Mouse (Mus musculus) neural tube, postnatal 0 days (tissue): ENCODE measurements around the gene Nepn. TPM values are rescaled to one million over a fixed set of nuclear protein-coding genes. Genes with fewer than 3 reads are reported as not detected.

Experiments used
- polyA plus RNA-seq: library from polyadenylated mRNA; unstranded; fragments of >200 nt; fragmentation: Nextera tagmentation; extraction: Ambion mirVana; gene quantifications from 2 replicates; pipeline ENCODE4 v1.2.1, GENCODE M21; 2015

Nepn gene
- polyA plus RNA-seq = not detected in 2 replicates

DNA sequence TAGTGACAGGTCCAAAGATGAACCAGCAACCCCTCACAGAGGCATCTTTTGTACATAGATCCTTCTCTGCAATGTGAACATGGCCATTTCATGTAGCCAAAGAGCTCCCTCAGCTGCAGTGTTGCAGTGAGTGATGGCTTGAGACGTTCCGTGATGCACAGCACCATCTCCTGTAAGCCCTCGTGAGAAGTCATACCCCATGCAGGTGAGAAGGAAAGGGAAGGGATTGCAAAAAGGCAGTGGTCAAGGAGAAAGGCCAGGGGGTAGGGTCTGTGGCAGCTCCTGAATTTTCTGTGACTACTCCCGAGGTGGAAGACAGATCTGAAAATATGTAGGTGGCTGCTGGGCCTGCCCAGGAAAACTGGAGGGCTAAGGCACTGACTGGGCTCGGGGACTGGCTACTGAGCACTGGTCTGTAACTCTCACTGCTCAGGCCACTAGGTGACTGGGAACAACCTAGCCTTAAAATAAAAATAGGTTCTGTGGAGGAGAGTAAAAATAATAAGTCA lies at the start of gene Nepn:
Nepn (plus strand) TSS at position 51 of the 509 bp plus-strand sequence.

DNA sequence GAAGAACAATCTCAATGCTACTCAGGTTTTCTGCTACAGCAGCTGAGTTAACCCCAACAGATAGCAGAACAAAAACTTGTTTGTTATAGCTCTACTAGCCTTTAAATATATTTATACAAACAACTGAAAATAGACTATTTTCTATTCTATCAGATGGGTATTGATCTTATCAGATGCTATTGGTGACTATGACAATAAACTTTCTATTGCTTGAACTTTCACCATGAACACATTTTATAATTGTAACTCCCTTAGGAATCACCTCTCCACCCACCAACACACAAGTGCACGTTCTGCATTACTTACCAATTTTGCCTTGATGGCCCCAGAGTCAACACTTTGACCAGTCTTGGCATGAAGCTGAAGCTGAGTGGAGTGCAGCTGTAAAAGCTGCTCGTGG lies 30.3 kb upstream of the Nepn start, which contains the start of gene Gm26741:
Gm26741 (plus strand) TSS at position 301 of the 400 bp plus-strand sequence.

DNA sequence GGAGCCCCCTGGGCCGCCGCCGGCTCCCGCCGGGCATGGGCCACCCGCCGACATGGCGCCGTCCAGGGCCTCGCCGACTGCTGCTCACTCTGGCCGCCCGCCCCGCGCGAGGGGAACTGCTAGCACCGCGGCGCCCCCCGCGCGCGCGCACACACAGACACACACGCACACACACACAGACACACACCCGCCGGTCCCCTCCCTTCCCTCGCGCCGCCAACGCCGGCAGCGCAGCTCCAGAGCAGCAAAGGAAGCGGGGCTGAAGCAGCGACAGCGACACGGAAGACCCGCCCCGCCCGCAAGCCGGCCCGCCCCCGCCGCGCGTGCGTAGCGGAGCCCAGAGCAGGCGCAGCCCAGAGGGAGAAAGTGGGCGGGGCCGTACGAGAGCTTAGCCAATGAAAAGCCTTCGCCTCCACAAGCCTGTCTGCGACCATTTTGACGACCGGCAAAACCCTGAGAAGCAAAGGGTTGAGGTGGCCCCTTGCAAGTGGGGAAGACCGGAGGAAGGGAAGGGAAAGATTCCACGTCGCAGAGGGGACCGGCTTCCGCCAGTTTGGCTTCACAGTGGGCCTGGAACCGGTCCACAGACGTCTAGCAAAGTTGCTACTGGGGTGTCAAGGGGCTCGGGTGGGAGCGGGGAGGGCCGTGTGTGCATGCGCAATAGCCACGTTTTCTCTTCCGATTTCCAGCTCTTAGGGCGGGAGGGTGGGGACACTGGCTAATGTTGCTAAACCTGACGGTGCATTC lies 6.8 kb upstream of the Nepn start, which contains the start of gene Gopc:
Gopc (minus strand) TSS at position 280 of the 747 bp plus-strand sequence.

DNA sequence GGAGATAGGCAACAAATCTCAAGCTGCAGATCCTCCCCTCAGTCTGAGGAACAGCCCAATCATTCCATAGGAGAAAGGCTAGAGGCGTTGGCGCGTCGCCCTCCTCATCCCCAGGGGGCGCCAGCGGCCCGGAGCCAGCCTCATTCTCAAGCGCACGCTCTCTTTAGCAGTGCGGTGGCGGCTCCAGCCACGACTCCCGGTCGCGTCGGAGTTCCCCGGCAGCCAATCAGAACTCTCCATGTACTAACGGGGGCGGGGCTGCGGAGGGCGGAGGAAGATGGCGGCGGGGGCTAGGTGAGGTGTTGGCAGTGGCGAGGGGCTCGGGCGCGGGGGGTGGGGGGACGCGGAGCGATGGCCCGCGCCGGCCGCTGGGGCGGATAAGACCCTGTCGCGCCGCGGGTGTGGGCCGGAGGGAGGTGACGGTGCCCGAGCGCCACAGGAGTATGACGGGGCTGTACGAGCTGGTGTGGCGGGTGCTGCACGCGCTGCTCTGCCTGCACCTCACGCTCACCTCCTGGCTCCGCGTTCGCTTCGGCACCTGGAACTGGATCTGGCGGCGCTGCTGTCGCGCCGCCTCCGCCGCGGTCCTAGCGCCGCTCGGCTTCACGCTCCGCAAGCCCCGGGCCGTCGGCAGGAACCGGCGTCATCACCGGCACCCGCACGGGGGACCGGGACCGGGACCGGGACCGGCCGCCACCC lies 28.7 kb downstream of the Nepn start, which contains the start of gene Nus1:
Nus1 (plus strand) TSS at position 249 of the 699 bp plus-strand sequence.

Other genes with a start within 250 kb of the Nepn start
- gene Ros1, start 193.7 kb upstream of the Nepn start, polyA plus RNA-seq = not detected in 2 replicates
- gene Dcbld1, start 155.4 kb upstream of the Nepn start, polyA plus RNA-seq = 19.9 and 21.9 TPM in 2 replicates
- not detected in 2 replicates for gene Gm26741, start 30.2 kb upstream of the Nepn start, polyA plus RNA-seq
- gene Gopc, start 6.8 kb upstream of the Nepn start, polyA plus RNA-seq = 30.8 and 33.5 TPM in 2 replicates
- 21.8 and 22.1 TPM in 2 replicates for gene Nus1, start 28.6 kb downstream of the Nepn start, polyA plus RNA-seq